Mouse (Mus musculus): Measurements from ENCODE around the gene Vmn2r80.
"Not testable (repeated sequence)": the region's sequence is repeated elsewhere in the genome, so short reads cannot be mapped to it uniquely, and the experiment has no call there.

Vmn2r80 gene

DNA sequence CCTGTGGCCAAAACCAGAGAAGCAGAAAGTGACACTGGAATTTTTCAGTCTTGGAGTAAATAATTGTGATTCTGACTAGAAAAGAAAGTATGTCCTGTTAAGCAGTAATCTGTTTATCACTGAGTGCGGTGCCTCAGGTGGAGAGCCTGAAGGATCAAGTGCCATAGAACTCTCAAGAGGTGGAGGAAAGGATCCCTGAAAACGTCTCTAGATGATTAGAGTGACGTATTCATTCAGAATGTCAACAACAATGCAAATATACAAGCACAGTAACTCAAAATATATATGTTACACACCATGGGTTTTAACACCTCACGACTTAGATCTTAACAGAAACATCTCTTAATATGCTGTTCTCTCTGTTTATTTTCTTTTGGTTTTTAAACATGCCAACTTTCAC, at the start of gene Vmn2r80:
Vmn2r80 (plus strand) TSS at position 301 of the 400 bp plus-strand sequence.
- not testable (repeated sequence) for DNase-seq (ENCODE audit: extremely low spot score, low read depth, low spot score)

DNA sequence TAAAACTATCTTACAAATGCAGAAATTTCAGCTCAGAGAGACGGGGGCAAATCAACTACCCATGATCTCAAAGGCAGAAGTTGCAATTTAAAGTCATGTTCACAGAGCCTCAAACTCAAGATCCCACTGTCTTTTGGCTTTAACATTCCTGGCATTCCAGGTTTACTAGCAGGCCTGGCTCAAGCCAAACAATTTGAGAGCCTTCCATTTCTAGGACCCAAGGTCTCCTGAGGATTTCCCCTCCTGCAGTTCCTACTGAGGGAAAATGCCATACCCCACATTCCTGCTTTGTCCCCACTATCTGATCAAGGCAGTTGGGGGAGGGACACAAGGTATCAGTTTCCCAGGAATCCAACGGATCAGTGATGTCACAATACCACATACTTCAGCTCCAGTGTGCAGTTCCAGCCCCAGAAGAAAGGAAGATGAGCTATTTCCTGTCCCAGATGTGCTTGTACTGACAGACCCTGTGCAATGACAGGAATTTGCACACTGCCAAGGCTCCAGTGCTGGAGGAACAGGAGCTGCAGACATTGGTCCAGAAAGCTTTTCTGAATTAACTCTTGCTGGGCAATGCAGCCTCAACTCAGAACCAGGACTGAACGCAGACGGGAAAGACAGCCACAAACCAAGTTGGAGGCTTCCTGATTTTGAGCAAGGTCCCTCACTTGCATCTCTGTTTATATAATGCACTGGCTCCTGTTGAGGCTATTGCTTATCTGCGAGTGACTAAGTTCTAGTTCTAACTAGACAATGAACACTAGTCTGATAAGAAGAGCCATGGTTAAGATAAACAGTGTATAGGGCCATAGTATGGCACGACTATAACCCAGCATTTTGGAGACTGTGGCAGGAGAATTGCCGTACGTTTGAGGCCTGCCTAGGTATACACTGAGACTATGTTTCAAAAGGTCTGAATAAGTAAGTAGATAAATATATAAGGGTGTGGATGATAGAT, 42.0 kb upstream of the Vmn2r80 start:
- DNase-seq (ENCODE audit: extremely low spot score, low read depth, low spot score) = no peak

DNA sequence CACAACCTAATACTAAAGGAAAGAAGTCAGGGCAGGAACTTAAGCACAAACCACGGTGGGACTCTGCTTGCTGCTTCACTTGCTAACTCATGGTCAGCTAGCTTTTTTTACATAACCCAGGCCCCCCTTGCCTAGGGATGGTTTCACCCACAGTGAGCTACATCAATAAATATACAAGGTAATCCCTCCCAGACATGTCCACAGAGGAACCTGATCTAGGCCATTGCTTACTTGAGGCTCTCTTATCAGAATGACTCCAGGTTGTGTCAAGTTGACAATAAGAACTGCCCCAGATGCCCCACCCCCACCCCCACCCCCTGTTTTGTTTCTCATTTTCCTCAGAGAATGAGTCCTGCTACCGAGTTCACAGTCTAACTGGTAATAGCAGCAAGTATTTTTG, 41.0 kb upstream of the Vmn2r80 start:
- DNase-seq (ENCODE audit: extremely low spot score, low read depth, low spot score) = no peak

DNA sequence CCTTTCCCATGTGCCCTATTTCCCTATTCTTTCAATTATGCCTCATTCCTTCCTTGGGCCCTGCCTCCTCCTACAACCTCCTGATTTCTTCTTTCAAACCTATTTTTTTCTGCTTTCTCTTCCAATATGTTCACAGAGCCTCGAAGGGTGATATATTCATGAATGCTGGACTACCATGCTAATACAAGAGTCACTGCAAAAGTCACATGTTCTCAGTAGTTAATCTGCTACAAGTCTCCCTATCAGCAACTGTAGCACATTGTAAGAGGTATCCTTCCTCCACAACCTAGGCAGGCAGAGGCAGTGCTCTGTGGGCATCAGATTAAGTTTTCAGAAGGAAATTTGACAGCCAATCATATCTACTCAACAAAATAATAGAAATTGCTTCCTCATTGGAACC, 39.4 kb upstream of the Vmn2r80 start:
- DNase-seq (ENCODE audit: extremely low spot score, low read depth, low spot score) = no peak

DNA sequence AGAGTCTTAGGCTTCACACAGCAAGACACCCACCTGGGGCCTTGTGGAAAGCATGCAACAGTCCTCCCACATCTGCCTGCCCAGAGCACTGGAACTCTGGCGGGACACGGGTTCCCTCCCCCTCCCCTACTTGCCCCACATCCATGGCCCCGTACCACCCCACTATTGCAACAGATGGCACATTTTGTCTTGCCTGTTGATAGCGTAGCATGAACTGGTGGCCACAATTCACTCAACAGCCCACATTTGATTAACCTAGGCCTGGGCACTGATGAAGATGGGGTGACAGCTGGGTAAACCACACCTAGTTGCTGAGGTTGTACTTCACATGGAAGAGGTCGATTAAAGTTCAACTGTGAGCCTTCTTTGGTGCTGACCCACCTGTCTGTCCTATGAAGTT, 38.1 kb upstream of the Vmn2r80 start:
- no peak for DNase-seq (ENCODE audit: extremely low spot score, low read depth, low spot score)

DNA sequence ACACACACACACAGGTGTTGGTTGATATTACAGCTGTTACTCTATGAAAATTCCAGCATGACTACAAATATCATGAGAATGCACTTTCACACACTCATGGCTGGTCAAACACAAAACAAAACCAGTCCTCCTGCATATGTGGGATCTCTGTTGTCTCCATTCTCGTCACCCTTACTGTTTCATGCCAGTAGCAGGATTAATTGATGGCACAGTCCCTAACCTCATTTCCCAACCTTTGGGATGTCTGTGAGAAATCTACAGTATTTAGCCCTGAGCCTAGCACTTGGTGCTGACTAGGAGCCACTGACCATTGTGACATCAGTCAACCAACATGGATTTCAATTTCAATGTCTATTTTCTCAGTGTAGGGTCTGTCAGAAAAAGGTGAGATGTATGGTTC, 33.5 kb upstream of the Vmn2r80 start:
- DNase-seq (ENCODE audit: extremely low spot score, low read depth, low spot score) = no peak

DNA sequence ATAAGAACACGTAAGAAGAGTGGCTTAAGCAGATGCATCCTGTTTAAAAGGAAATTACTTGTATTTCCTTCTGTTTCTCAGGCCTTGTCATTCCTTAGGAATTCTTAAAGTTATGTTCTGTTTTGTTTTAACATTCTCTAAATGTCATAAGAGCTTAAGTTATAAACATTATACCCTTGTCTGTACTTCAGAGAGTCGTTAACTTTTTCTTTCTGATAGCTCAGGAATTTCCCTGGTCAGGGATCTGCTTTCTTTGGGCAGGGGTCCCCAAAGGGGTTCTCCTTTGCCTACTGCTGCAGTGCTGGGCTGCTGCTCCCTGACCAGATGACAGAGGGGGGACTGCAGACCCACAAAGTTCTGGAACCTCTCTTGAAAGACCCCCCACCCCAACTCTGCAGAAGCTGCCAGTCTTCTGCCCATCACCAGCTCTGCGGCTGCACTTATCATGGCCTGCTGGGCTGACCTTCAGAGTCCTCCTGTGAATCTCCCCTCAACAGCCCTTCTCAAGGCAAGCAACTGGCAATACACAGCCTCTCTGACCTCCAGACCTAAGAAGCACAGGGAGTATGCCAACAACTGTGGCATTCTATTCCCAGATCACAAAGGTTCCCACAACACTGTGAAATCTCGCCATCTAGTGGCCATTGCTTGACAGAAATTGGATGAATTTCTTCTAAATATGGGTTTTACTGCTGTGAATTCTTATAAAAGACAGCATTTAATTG, 32.3 kb upstream of the Vmn2r80 start:
- DNase-seq (ENCODE audit: extremely low spot score, low read depth, low spot score) = peak; percentile 71

DNA sequence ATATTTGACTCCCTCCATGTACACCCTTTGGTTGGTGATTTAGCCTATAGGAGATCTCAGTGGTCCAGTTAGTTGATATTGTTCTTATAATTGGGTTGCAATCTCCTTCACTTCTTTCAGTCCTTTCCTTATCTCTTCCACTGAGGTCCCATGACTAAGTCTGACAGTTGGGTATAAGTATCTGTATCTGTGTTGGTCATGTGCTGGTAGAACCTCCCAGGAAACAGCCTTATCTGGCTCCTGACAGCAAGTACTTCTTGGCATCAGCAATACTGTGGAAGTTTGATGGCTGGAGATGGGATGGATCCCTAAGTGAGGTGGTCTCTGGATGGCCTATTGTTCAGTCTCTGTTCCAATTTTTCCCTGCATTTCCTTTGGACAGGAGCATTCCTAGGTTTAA, 3.0 kb downstream of the Vmn2r80 start:
- no peak for DNase-seq (ENCODE audit: extremely low spot score, low read depth, low spot score)

DNA sequence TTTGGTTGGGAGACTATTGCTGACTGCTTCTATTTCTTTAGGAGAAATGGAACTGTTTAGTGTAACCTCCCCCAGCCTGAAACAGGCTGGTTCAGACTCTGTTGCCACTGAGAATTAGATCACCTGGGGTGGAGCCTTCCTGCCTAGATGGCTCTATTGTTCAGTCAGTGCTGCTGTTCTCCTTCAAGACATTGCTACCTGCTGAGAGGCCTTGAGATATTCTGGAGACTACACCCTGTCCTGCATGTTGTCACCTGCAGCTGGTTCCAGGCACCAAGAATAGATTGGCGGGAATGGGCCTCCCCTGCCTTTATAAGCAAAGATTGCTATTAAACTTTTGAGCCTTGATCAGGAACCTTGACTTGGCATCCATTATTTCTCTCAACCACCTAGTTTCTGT, 51.4 kb downstream of the Vmn2r80 start:
- DNase-seq (ENCODE audit: extremely low spot score, low read depth, low spot score) = not testable (repeated sequence)

DNA sequence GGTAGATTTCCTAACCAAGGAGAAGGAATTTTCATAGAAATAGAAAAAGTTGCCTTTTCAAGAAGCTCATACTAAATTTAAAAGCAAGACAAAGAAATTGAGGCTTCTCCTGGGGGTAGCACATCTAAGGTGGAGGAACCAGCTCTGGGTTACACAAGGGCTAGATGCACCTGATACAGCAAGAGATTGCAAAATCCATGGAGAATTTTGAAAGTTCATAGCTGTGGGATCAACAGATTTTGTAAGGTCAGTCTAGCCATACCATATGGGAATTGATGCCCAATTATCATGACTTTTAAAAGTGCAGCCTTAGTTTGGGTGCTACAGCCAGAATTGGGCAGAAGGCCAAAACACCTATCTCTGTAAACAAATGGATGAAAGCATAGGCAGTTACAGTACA, 71.9 kb downstream of the Vmn2r80 start:
- no peak for DNase-seq (ENCODE audit: extremely low spot score, low read depth, low spot score)

DNA sequence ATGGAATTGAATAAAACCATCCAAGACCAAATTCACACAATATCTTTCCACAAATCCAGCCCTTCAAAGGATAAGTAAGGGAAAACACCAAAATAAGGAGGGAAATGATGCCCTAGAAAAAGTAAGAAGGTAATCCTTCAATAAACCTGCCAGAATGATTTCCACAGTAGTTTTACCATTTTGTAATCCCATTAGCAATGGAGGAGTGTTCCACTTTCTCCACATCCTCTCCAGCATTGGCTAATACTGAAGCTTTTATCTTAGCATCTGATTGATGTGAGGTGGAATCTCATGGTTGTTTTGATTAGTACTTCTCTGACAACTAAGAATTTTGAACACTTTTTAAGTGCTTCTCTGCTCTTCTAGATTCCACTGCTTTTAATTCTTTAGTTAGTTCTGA, 73.0 kb downstream of the Vmn2r80 start:
- DNase-seq (ENCODE audit: extremely low spot score, low read depth, low spot score) = no peak

DNA sequence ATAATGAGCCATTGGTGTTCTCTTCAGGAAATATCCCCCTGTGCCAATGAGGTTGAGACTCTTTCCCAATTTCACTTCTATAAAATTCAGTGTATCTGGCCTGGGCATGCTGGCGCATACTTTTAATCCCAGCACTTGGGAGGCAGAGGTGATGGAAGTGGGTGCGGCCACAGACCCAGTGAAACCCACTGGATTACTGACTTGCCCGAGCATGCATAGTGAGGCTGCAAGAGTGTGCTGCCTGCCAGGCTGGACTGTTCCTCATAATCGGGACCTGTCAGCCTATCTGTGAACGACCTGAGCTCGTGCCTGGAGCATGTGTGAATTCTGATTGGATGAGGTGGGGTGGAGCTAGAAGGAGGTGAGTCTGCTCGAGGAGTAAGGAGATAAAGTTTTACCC, 73.6 kb downstream of the Vmn2r80 start:
- DNase-seq (ENCODE audit: extremely low spot score, low read depth, low spot score) = no peak

All from hindlimb bud, embryonic 11.5 days (tissue).